Mouse (Mus musculus) forebrain, postnatal 0 days (tissue): ENCODE data around the gene Dus3l. TPM values are rescaled to one million over a fixed set of nuclear protein-coding genes. Genes with fewer than 3 reads are reported as not detected.

Source experiments
- ATAC-seq: fragments of 200-750 bp; cut with Nextera tagmentation; 2 replicates; pipeline ENCODE4 v1.8.0; 2017; ENCODE audit warnings: mild to moderate bottlenecking, moderate library complexity
- DNase-seq: peaks from one replicate; pipeline ENCODE4 v3.0.0-alpha.2; 2015
- H3K27ac ChIP-seq: fragments of 300-500 bp; sonication (generic); 2 replicates; pipeline ENCODE4 v1.5.1; 2014; ENCODE audit warnings: low read depth, mild to moderate bottlenecking, antibody characterized with exemption, low read length, moderate library complexity, mixed read lengths
- H3K27me3 ChIP-seq: fragments of 300-500 bp; sonication (generic); 2 replicates; pipeline ENCODE4 v1.6.1; 2014; ENCODE audit warnings: mild to moderate bottlenecking, low read length, mixed read lengths; ENCODE audit not compliant: insufficient read depth
- H3K36me3 ChIP-seq: fragments of 300-500 bp; sonication (generic); 2 replicates; pipeline ENCODE4 v1.6.1; 2014; ENCODE audit warnings: mild to moderate bottlenecking, moderate library complexity; ENCODE audit not compliant: insufficient read depth
- H3K4me1 ChIP-seq: fragments of 300-500 bp; sonication (generic); 2 replicates; pipeline ENCODE4 v1.6.1; 2014; ENCODE audit warnings: antibody characterized with exemption; ENCODE audit not compliant: insufficient read depth
- H3K4me2 ChIP-seq: fragments of 300-500 bp; sonication (generic); 2 replicates; pipeline ENCODE4 v1.6.1; 2014; ENCODE audit warnings: low read depth, mild to moderate bottlenecking, moderate library complexity
- H3K4me3 ChIP-seq: fragments of 300-500 bp; sonication (generic); 2 replicates; pipeline ENCODE4 v1.5.1; 2014; ENCODE audit warnings: low read depth, low read length, mixed read lengths
- H3K9ac ChIP-seq: fragments of 300-500 bp; sonication (generic); 2 replicates; pipeline ENCODE4 v1.6.1; 2014; ENCODE audit warnings: mild to moderate bottlenecking
- H3K9me3 ChIP-seq: fragments of 300-500 bp; sonication (generic); 2 replicates; pipeline ENCODE4 v1.6.1; 2016; ENCODE audit warnings: low read length
- CTCF ChIP-seq: sonication (generic); IDR thresholded peaks from 2 replicates; pipeline ENCODE4 v1.5.1; 2016; ENCODE audit warnings: antibody characterized with exemption, control low read depth, low read depth
- WGBS: fragments of 180-500 bp; shearing (Covaris S2); extraction: QIAGEN DNeasy Blood & Tissue Kit; methylation state at CpG from one replicate; pipeline ENCODE4 v1.1.7; 2014; 5-methylcytosine and 5-hydroxymethylcytosine counted together
- polyA plus RNA-seq: library from polyadenylated mRNA; unstranded; fragments of >200 nt; fragmentation: Nextera tagmentation; extraction: Ambion mirVana; gene quantifications from 2 replicates; pipeline ENCODE4 v1.2.1, GENCODE M21; 2015
- total RNA-seq: library from RNA; depleted of rRNA; stranded (reverse); fragments of >200 nt; gene quantifications from 2 replicates; pipeline ENCODE4 v1.2.3, GENCODE M21; 2014

Gene Dus3l
- total and polyA plus RNA-seq, 2 experiments from 2014 or later: 75.3 to 79.9 TPM

DNA sequence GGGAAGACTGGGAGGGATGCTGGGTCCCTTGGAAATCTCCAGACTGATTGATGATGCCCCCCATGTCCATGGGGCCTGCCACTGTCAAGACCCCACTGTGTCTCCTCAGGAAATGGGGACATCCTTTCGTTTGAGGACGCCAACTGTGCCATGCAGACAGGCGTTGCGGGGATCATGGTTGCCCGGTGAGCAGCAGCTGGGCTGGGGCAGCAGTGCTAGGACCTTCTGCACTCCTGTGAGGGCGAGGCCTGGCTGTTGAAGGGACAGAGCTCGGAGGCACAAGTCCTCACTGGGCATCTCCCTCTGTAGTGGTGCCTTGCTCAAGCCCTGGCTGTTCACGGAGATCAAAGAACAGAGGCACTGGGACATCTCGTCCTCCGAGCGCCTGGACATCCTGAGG is 4.4 kb downstream of the Dus3l start:
- TF ChIP-seq CTCF: no peak
- no peak for DNase-seq
- no peak overlapping the region for H3K27ac ChIP-seq
- H3K4me3 ChIP-seq: no peak overlapping the region
- H3K9ac ChIP-seq: no peak overlapping the region
- peaks cover 45% of the 10 kb centered on the region for H3K36me3 ChIP-seq
- H3K4me1 ChIP-seq: peaks cover 6% of the 10 kb centered on the region; the same call in 1 of the 2 replicates
- ATAC-seq: no peak
- no peaks in the 10 kb centered on the region for H3K27me3 ChIP-seq
- 95% methylated on average over 11 of the region's 11 CpGs for whole genome bisulfite sequencing
- no peak overlapping the region for H3K4me2 ChIP-seq
- no peaks in the 10 kb centered on the region for H3K9me3 ChIP-seq

DNA sequence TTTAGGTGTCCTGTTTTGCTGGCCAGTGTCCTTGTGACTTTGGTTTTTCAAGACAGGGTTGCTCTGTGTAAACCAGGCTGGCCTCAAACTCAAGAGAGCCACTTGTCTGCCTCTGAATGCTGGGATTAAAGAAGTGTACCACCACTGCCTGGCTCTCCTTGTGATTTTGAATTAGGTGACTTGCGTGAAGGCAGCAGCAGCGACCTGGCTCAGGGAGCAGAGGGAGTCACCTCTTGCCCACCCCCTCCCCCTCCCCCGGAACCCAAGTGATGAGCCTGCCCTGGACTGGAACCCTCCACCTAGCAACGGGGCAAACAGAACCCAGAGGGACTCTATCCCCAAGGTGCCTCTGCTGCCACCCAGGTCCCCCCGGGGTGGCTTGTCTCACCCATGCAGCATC is 5.4 kb downstream of the Dus3l start, which contains the start of gene Prr22:
Prr22 (plus strand) TSS at position 301 of the 400 bp plus-strand sequence.
- H3K9me3 ChIP-seq: no peaks in the 10 kb centered on the region
- no peak within 1 kb of the TSS for H3K27ac ChIP-seq
- ATAC-seq (no peak), DNase-seq (no peak)
- H3K4me2 ChIP-seq: no peak within 1 kb of the TSS
- H3K36me3 ChIP-seq: peaks cover 45% of the 10 kb centered on the region
- H3K4me1 ChIP-seq: peaks cover 6% of the 10 kb centered on the region; the same call in 1 of the 2 replicates
- no peak within 1 kb of the TSS for H3K4me3 ChIP-seq
- 89% methylated on average over 5 of the region's 5 CpGs for WGBS
- H3K27me3 ChIP-seq: no peaks in the 10 kb centered on the region
- no peak for TF ChIP-seq CTCF
- H3K9ac ChIP-seq: no peak within 1 kb of the TSS

DNA sequence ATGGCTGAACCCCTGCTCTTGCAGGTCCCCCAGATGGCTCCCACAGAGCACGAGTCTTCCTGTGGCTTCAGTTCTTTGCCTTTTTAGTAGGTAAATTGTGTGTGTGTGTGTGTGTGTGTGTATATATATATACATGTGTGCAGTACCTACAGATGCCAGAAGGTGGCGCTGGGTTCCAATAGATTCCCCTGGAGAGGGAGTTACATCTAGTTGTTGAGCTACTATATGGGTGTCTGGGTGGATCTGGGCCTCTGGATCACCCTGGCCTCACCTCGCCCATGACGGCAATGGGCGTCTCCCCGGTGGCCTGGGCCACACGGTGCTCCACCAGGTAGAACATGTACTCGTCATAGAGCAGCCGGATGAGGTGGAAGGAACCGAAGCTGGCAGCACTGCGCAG is 13.0 kb downstream of the Dus3l start:
- ATAC-seq (no peak), DNase-seq (no peak)
- no peaks in the 10 kb centered on the region for H3K9me3 ChIP-seq
- no peaks in the 10 kb centered on the region for H3K36me3 ChIP-seq
- no peaks in the 10 kb centered on the region for H3K27me3 ChIP-seq
- no peak overlapping the region for H3K9ac ChIP-seq
- TF ChIP-seq CTCF: peak; percentile 25; the same call in 1 of the 2 replicates
- no peak overlapping the region for H3K4me3 ChIP-seq
- 93% methylated on average over 11 of the region's 11 CpGs for WGBS
- H3K4me1 ChIP-seq: no peaks in the 10 kb centered on the region
- no peak overlapping the region for H3K4me2 ChIP-seq
- H3K27ac ChIP-seq: no peak overlapping the region

DNA sequence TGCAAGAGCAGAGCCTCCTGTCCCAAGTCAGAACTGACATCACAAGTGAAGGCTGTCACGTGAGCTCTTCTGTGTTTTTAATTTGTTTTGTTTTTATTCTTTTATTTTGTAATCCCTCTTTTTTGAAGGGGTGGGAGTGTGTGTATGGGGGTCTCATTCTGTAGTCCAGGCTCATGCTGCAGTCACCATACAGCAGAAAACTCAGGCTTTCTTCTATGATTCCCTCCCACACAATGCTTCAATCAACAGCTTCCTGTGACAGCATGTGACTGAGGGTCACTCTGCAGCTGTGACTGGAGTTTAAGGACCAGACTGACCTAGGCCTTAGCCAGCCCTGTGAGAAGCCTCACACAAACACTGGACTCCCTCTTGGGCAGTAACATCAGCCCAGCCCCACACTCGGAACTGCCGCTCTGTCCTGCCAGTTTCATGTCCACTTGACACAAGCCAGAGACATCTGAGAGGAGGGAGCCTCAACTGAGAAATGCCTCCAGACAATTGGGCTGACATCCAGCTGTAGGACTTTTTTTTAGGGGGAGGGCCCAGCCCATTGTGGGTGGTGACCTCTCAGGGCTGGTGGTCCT is 14.3 kb downstream of the Dus3l start:
- TF ChIP-seq CTCF: no peak
- Histone ChIP-seq H3K9me3 (no peaks in the 10 kb centered on the region), H3K36me3 (no peaks in the 10 kb centered on the region), H3K27me3 (no peaks in the 10 kb centered on the region), H3K27ac (no peak overlapping the region), H3K9ac (no peak overlapping the region), H3K4me2 (no peak overlapping the region), H3K4me3 (no peak overlapping the region), H3K4me1 (no peaks in the 10 kb centered on the region)
- DNase-seq (no peak), ATAC-seq (no peak)
- 44% methylated on average over 3 of the region's 3 CpGs for WGBS

DNA sequence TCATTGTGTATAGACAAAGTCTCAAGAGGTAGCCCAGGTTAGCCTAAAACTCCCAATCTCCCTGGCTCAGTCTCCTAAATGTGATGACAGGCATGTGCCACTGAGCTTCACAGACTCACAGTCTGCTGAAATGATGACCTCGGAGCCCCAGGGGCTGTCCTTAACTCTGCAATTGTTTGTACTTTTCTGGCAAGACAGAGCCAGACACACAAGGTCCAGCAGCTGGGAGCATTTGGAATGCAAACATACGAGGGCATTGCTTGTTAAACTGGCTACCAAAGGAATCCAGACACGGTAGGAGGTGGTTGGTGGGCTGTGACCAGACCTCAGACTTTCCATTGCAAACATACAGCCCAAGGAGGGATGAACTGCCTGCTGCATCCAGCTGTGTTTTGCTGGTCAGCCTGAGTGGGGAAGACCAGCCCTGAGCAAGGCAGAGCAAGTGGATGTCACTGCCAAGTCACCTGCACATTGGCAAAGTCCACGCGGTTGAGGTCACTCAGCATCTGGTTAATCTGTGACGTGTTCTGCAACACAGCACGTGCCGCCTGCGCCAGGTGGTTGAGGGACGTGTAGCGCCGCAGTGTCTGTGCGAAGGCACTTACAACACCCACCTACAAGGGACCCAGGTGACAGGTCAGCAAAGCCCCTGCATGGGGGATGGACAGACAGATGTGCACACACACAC is 15.9 kb downstream of the Dus3l start:
- DNase-seq (no peak), ATAC-seq (no peak)
- 90% methylated on average over 13 of the region's 13 CpGs for WGBS

DNA sequence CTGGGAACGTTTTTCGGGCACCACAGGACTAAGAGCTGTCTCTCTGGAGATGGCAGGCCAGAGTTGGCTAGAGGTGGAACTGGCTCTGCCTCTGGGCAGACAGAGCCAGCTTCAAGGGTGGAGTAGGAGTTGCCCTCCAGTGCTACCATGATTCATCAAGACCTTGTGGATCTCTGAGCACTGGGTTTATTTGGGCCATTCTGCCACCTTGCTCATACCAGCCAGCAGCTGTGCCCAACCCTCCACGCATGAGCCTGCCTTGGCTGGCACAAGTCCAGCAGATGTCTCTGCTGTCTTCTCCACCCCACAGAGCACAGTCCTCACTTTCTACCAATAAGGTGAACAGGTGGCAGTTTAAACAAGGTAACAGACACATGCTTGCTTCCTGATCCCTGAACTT is 24.3 kb downstream of the Dus3l start:
- DNase-seq: no peak
- 68% methylated on average over 3 of the region's 3 CpGs for WGBS
- no peaks in the 10 kb centered on the region for H3K27me3 ChIP-seq
- H3K4me3 ChIP-seq: no peak overlapping the region
- no peak for ATAC-seq
- no peak overlapping the region for H3K27ac ChIP-seq
- no peak overlapping the region for H3K4me2 ChIP-seq
- H3K4me1 ChIP-seq: no peaks in the 10 kb centered on the region
- no peaks in the 10 kb centered on the region for H3K9me3 ChIP-seq
- no peaks in the 10 kb centered on the region for H3K36me3 ChIP-seq
- no peak for TF ChIP-seq CTCF
- H3K9ac ChIP-seq: no peak overlapping the region

More for the DNA sequence above, 15.9 kb downstream of the Dus3l start:
- TF ChIP-seq CTCF: no peak
- no peak overlapping the region for H3K9ac ChIP-seq
- H3K27me3 ChIP-seq: no peaks in the 10 kb centered on the region
- no peaks in the 10 kb centered on the region for H3K4me1 ChIP-seq
- H3K36me3 ChIP-seq: no peaks in the 10 kb centered on the region
- no peak overlapping the region for H3K4me3 ChIP-seq
- no peaks in the 10 kb centered on the region for H3K9me3 ChIP-seq
- no peak overlapping the region for H3K4me2 ChIP-seq
- H3K27ac ChIP-seq: no peak overlapping the region

DNA sequence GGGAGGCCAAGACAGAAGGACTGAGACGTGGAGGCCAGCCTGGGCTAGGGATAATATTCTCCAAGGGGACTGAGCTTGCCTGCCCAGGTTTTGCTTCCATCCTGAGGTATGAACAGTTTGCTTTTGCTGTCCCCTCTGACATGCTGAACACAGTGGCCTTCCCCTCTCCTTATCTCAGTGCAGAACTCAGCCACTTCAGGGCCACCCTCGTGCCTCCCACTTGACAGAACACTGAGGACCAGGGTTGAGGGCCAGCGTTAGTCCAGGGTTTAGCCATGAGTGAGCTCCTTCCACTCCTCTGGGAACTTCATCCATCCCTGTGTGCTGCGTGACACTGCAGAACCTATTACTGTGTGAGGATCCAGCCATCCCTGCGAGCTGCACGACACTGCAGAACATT is 24.7 kb downstream of the Dus3l start:
- H3K4me2 ChIP-seq: no peak overlapping the region
- no peak for TF ChIP-seq CTCF
- no peak overlapping the region for H3K27ac ChIP-seq
- H3K4me3 ChIP-seq: no peak overlapping the region
- no peak overlapping the region for H3K9ac ChIP-seq
- DNase-seq (no peak), ATAC-seq (no peak)
- WGBS: 87% methylated on average over 6 of the region's 6 CpGs
- H3K36me3 ChIP-seq: no peaks in the 10 kb centered on the region
- no peaks in the 10 kb centered on the region for H3K9me3 ChIP-seq
- no peaks in the 10 kb centered on the region for H3K4me1 ChIP-seq
- H3K27me3 ChIP-seq: no peaks in the 10 kb centered on the region
